Mouse (Mus musculus): ENCODE measurements around the gene Pla2g5. TPM values are rescaled to one million over a fixed set of nuclear protein-coding genes. Genes with fewer than 3 reads are reported as not detected.

Pla2g5 gene
- polyA plus RNA-seq, 1 experiment from 2014 or later = not detected

GRCm38 (mm10) chr4:138816166-138816565, 47.1 kb downstream of the Pla2g5 start:
- H3K9me3 ChIP-seq (ENCODE audit: low read length) = no peaks in the 10 kb centered on the region
- H3K27me3 ChIP-seq (ENCODE audit: insufficient read depth, low read length) = peaks cover 6% of the 10 kb centered on the region; the same call in 1 of the 2 replicates
- no peaks in the 10 kb centered on the region for H3K4me1 ChIP-seq (ENCODE audit: insufficient read depth)
- H3K4me2 ChIP-seq (ENCODE audit: low read depth, low read length) = no peak overlapping the region
- 75% methylated on average over 9 of the region's 9 CpGs for WGBS (ENCODE audit: insufficient replicate concordance)
- DNase-seq (no peak), ATAC-seq (no peak)
- H3K27ac ChIP-seq (ENCODE audit: low read depth) = no peak overlapping the region
- TF ChIP-seq EP300 (IDR thresholded peaks at IDR 0.05; ENCODE audit: low read depth) (no peak), CTCF (IDR thresholded peaks at IDR 0.05; ENCODE audit: low read depth) (no peak)
- no peak overlapping the region for H3K4me3 ChIP-seq (ENCODE audit: low read depth, low read length)
- no peaks in the 10 kb centered on the region for H3K36me3 ChIP-seq (replicated peaks; ENCODE audit: insufficient read depth, low read length)
- no peak overlapping the region for H3K9ac ChIP-seq (replicated peaks)

DNA sequence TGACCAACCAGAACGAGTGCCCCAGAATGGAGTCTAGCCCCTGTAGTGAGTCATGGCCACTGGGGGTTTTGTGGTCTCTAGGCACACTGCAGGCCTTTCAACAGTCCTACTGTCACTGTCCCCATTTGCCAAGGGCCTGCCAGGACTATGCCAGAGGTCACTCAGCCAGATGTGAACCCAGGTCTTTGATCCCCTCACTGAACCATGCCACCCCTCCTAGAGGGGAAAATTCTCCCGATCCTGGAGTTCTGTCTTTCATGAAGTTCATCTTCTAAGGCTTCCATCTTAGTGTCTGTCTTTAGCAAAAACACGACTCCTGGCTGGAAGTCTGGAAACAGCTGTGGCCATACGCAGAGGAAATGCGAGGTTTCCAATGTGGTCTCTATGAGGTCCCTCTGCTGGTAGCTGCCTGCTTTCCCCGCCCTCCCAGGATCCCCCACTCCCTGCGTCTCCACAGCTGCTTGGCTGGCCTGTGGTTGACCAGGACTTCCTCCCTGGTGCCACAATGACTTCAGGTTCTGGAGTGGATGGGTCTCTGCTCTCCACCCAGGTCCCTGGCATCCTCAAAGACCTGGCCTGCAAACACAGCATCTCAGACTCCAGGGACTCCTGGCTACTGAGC, 56.3 kb downstream of the Pla2g5 start:
- H3K4me3 ChIP-seq (ENCODE audit: low read depth, low read length) = no peak overlapping the region
- H3K9ac ChIP-seq (replicated peaks) = no peak overlapping the region
- H3K4me2 ChIP-seq (ENCODE audit: low read depth, low read length) = no peak overlapping the region
- ATAC-seq (no peak), DNase-seq (no peak)
- WGBS (ENCODE audit: insufficient replicate concordance) = 41% methylated on average over 7 of the region's 7 CpGs
- no peak overlapping the region for H3K27ac ChIP-seq (ENCODE audit: low read depth)
- H3K27me3 ChIP-seq (ENCODE audit: insufficient read depth, low read length) = no peaks in the 10 kb centered on the region
- TF ChIP-seq CTCF (IDR thresholded peaks at IDR 0.05; ENCODE audit: low read depth) = no peak
- no peak for TF ChIP-seq EP300 (IDR thresholded peaks at IDR 0.05; ENCODE audit: low read depth)
- H3K36me3 ChIP-seq (replicated peaks; ENCODE audit: insufficient read depth, low read length) = no peaks in the 10 kb centered on the region
- no peaks in the 10 kb centered on the region for H3K9me3 ChIP-seq (ENCODE audit: low read length)
- no peaks in the 10 kb centered on the region for H3K4me1 ChIP-seq (ENCODE audit: insufficient read depth)

- Histone ChIP-seq H3K9ac (replicated peaks) (no peak overlapping the region), H3K9me3 (ENCODE audit: low read length) (no peaks in the 10 kb centered on the region), H3K4me1 (ENCODE audit: insufficient read depth) (no peaks in the 10 kb centered on the region), H3K27ac (ENCODE audit: low read depth) (no peak overlapping the region), H3K27me3 (ENCODE audit: insufficient read depth, low read length) (no peaks in the 10 kb centered on the region), H3K36me3 (replicated peaks; ENCODE audit: insufficient read depth, low read length) (no peaks in the 10 kb centered on the region), H3K4me2 (ENCODE audit: low read depth, low read length) (no peak overlapping the region), H3K4me3 (ENCODE audit: low read depth, low read length) (no peak overlapping the region)
- DNase-seq (no peak), ATAC-seq (no peak)
- TF ChIP-seq EP300 (IDR thresholded peaks at IDR 0.05; ENCODE audit: low read depth) (no peak), CTCF (IDR thresholded peaks at IDR 0.05; ENCODE audit: low read depth) (no peak)
- WGBS (ENCODE audit: insufficient replicate concordance) = 77% methylated on average over 8 of the region's 8 CpGs
These were observed 57.1 kb downstream of the Pla2g5 start for GRCm38 (mm10) chr4:138806160-138806559.

- WGBS (ENCODE audit: insufficient replicate concordance) = 49% methylated on average over 8 of the region's 8 CpGs
- ATAC-seq = no peak
- no peaks in the 10 kb centered on the region for H3K27me3 ChIP-seq (ENCODE audit: insufficient read depth, low read length)
- H3K4me3 ChIP-seq (ENCODE audit: low read depth, low read length) = no peak overlapping the region
- no peak for DNase-seq
- TF ChIP-seq EP300 (IDR thresholded peaks at IDR 0.05; ENCODE audit: low read depth) = no peak
- TF ChIP-seq CTCF (IDR thresholded peaks at IDR 0.05; ENCODE audit: low read depth) = no peak
- H3K9me3 ChIP-seq (ENCODE audit: low read length) = no peaks in the 10 kb centered on the region
- H3K36me3 ChIP-seq (replicated peaks; ENCODE audit: insufficient read depth, low read length) = no peaks in the 10 kb centered on the region
- H3K4me1 ChIP-seq (ENCODE audit: insufficient read depth) = no peaks in the 10 kb centered on the region
- no peak overlapping the region for H3K4me2 ChIP-seq (ENCODE audit: low read depth, low read length)
- H3K27ac ChIP-seq (ENCODE audit: low read depth) = no peak overlapping the region
- H3K9ac ChIP-seq (replicated peaks) = no peak overlapping the region
These were observed 58.0 kb downstream of the Pla2g5 start for GRCm38 (mm10) chr4:138805248-138805647.

- H3K36me3 ChIP-seq (replicated peaks; ENCODE audit: insufficient read depth, low read length) = no peaks in the 10 kb centered on the region
- ATAC-seq = no peak
- TF ChIP-seq EP300 (IDR thresholded peaks at IDR 0.05; ENCODE audit: low read depth) = no peak
- TF ChIP-seq CTCF (IDR thresholded peaks at IDR 0.05; ENCODE audit: low read depth) = no peak
- H3K4me1 ChIP-seq (ENCODE audit: insufficient read depth) = no peaks in the 10 kb centered on the region
- no peak overlapping the region for H3K27ac ChIP-seq (ENCODE audit: low read depth)
- no peaks in the 10 kb centered on the region for H3K9me3 ChIP-seq (ENCODE audit: low read length)
- 75% methylated on average over 11 of the region's 11 CpGs for WGBS (ENCODE audit: insufficient replicate concordance)
- no peak overlapping the region for H3K9ac ChIP-seq (replicated peaks)
- no peaks in the 10 kb centered on the region for H3K27me3 ChIP-seq (ENCODE audit: insufficient read depth, low read length)
- H3K4me3 ChIP-seq (ENCODE audit: low read depth, low read length) = no peak overlapping the region
- no peak overlapping the region for H3K4me2 ChIP-seq (ENCODE audit: low read depth, low read length)
- no peak for DNase-seq
These were observed 60.4 kb downstream of the Pla2g5 start for GRCm38 (mm10) chr4:138802917-138803316.

DNA sequence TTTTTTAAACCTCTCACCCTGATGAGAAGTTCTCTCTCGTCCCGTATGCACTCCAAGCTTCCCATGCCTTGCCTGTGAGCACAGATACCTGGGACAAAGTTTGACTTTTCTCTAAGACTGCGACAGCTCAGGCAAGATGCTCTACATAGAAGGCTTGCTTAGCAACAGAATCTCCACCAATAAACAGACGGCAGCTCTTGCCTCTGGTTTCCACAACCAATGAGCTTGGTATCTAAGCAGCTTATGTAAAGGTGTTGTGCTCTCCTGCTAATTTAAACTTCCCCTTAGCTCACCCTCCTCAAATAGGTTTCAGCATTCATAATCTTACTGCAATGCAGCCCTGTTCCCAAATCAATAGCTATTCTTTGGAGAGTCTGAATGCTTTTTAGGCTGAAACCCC, 61.7 kb downstream of the Pla2g5 start:
- no peak for ATAC-seq
- H3K9ac ChIP-seq (replicated peaks) = no peak overlapping the region
- WGBS (ENCODE audit: insufficient replicate concordance) = 69% methylated on average over 4 of the region's 4 CpGs
- DNase-seq = no peak
- no peaks in the 10 kb centered on the region for H3K36me3 ChIP-seq (replicated peaks; ENCODE audit: insufficient read depth, low read length)
- H3K9me3 ChIP-seq (ENCODE audit: low read length) = no peaks in the 10 kb centered on the region
- no peak overlapping the region for H3K4me3 ChIP-seq (ENCODE audit: low read depth, low read length)
- no peak overlapping the region for H3K27ac ChIP-seq (ENCODE audit: low read depth)
- no peaks in the 10 kb centered on the region for H3K4me1 ChIP-seq (ENCODE audit: insufficient read depth)
- no peak overlapping the region for H3K4me2 ChIP-seq (ENCODE audit: low read depth, low read length)
- no peak for TF ChIP-seq EP300 (IDR thresholded peaks at IDR 0.05; ENCODE audit: low read depth)
- no peak for TF ChIP-seq CTCF (IDR thresholded peaks at IDR 0.05; ENCODE audit: low read depth)
- no peaks in the 10 kb centered on the region for H3K27me3 ChIP-seq (ENCODE audit: insufficient read depth, low read length)

Measured in liver, postnatal 0 days (tissue).